Mouse (Mus musculus): ENCODE measurements at regions not wholly inside any gene's neighbourhood (a gene's known extent, or its start where the extent isn't known, plus 50 kb on each side); places are given as distances from the start of the nearest gene placed in this dataset.

DNA sequence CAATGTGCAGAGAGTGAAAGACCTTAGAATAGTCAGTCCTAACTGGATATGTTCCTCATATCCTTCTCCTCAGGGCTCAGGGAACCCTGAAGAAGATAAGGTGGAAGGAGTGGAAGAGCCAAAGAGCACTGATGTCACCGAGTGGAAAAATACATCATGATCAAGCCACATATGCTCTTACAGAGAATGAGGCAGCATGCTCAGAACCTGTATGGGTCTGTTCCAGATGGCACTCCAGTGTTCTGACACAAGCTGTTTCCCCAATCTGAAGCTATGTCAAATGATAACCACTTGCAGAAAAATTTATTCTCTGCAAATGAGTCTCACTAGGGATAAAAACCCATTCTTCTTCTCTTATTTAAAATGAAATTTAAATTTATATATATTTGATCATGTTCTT lies 572.6 kb upstream of the Robo2 start:
- Histone ChIP-seq H3K9me3 (replicated peaks) (no peaks in the 10 kb centered on the region), H3K36me3 (no peaks in the 10 kb centered on the region), H3K27me3 (no peaks in the 10 kb centered on the region), H3K4me1 (no peaks in the 10 kb centered on the region), H3K4me2 (replicated peaks) (no peak overlapping the region), H3K4me3 (replicated peaks) (no peak overlapping the region), H3K27ac (replicated peaks) (no peak overlapping the region), H3K9ac (no peak overlapping the region)
- ATAC-seq (ENCODE audit: insufficient number of reproducible peaks, low FRiP score, low TSS enrichment, low read depth) = no peak
- WGBS = 83% methylated on average over 1 of the region's 1 CpGs

DNA sequence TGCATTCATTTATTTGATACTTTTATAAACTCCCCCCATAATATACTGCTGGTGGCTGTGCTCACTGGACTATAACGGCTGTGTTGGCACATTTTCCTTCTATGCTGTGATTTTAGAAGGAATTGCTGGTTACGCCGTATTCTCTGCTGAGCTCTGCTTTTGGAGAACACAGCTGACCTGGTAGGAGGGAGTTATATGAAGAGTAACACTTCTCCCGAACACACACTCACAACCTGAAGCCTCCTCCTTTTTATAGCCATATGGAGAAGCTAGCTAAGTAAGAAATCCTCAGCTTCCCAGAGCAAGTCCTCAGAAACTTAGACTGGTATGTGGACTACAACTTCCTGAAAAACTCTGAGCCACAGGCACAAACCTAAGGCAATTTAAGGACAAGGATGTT lies 554.5 kb upstream of the Robo2 start:
- no peak overlapping the region for H3K4me3 ChIP-seq (replicated peaks)
- no peak overlapping the region for H3K4me2 ChIP-seq (replicated peaks)
- no peak for ATAC-seq (ENCODE audit: insufficient number of reproducible peaks, low FRiP score, low TSS enrichment, low read depth)
- 91% methylated on average over 4 of the region's 4 CpGs for WGBS
- no peaks in the 10 kb centered on the region for H3K36me3 ChIP-seq
- no peak overlapping the region for H3K27ac ChIP-seq (replicated peaks)
- no peaks in the 10 kb centered on the region for H3K27me3 ChIP-seq
- H3K9me3 ChIP-seq (replicated peaks) = no peaks in the 10 kb centered on the region
- no peaks in the 10 kb centered on the region for H3K4me1 ChIP-seq
- no peak overlapping the region for H3K9ac ChIP-seq

DNA sequence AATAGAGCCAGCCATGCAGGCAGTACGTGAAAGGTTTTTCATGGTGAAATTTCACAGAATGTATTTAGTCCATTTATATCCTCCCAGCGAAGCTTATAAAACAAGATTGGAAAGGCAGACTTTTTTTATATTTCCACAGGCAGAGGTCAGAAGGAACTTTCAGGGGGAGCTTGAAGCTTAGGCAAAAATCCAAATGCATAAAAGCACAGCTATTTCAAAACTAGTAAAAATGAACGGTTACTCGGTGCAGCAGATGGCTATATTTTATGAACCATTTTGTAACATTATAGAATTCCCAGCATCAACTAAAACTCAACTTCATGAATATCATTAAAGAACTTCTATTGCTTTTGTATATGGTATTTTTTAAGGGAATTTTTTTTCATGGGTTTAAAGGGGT lies 518.1 kb upstream of the Robo2 start:
- 49% methylated on average over 4 of the region's 4 CpGs for WGBS
- Histone ChIP-seq H3K9ac (no peak overlapping the region), H3K27ac (replicated peaks) (no peak overlapping the region), H3K36me3 (no peaks in the 10 kb centered on the region), H3K4me2 (replicated peaks) (no peak overlapping the region), H3K27me3 (no peaks in the 10 kb centered on the region), H3K4me1 (no peaks in the 10 kb centered on the region), H3K9me3 (replicated peaks) (no peaks in the 10 kb centered on the region), H3K4me3 (replicated peaks) (no peak overlapping the region)
- ATAC-seq (ENCODE audit: insufficient number of reproducible peaks, low FRiP score, low TSS enrichment, low read depth) = no peak

DNA sequence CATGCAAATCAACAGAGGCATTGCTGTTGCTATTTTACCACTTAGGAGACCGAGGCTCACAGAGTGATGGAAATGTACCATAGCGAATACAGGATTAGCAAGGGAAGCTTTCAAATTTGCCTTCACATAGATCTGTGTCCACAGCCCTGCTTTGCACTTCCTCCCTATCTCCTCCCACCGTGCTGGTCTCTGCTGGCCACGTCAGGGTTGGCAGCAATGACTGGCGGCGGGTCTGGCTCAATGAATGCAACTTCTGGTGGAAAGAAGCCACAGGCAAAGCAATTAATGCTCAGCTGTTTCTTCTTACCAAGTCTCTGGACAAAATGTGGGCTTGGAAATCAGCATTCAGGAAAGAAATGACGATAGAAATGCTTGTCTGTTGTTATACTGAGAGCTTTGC lies 489.2 kb upstream of the Robo2 start:
- 28% methylated on average over 7 of the region's 7 CpGs for WGBS
- H3K4me3 ChIP-seq (replicated peaks) = peak overlapping the region; percentile 11; the same call in 1 of the 2 replicates
- H3K27ac ChIP-seq (replicated peaks) = no peak overlapping the region
- H3K27me3 ChIP-seq = no peaks in the 10 kb centered on the region
- H3K9me3 ChIP-seq (replicated peaks) = no peaks in the 10 kb centered on the region
- H3K4me2 ChIP-seq (replicated peaks) = peak overlapping the region; percentile 30; the same call in 1 of the 2 replicates
- H3K4me1 ChIP-seq = 0 out of 2 replicates have a peak, but pooled peaks cover 6% of the 10 kb centered on the region
- no peak for ATAC-seq (ENCODE audit: insufficient number of reproducible peaks, low FRiP score, low TSS enrichment, low read depth)
- H3K9ac ChIP-seq = no peak overlapping the region
- no peaks in the 10 kb centered on the region for H3K36me3 ChIP-seq

DNA sequence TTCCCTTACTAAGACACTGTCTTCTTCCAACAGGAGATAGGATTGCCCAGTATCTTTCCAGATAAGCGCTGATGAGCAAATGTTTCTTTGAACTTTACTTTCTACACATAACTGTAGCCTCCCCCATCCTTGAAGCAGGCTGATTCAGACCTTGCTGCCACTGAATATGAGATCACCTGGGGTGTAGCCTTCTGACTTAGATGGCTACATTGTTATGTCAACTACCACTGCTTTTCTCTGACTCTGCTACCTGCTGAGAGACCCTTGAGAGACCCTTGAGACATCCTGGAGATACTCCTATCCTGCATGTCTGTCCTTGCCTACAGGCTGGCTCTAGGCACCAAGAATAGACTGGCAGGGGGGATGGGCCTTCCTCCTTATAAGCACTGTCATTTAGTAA lies 476.1 kb upstream of the Robo2 start:
- Histone ChIP-seq H3K9ac (no peak overlapping the region), H3K4me1 (no peaks in the 10 kb centered on the region), H3K27ac (replicated peaks) (no peak overlapping the region), H3K9me3 (replicated peaks) (no peaks in the 10 kb centered on the region), H3K27me3 (no peaks in the 10 kb centered on the region), H3K4me3 (replicated peaks) (no peak overlapping the region), H3K4me2 (replicated peaks) (no peak overlapping the region), H3K36me3 (no peaks in the 10 kb centered on the region)
- ATAC-seq (ENCODE audit: insufficient number of reproducible peaks, low FRiP score, low TSS enrichment, low read depth) = no peak
- 39% methylated on average over 1 of the region's 1 CpGs for WGBS

DNA sequence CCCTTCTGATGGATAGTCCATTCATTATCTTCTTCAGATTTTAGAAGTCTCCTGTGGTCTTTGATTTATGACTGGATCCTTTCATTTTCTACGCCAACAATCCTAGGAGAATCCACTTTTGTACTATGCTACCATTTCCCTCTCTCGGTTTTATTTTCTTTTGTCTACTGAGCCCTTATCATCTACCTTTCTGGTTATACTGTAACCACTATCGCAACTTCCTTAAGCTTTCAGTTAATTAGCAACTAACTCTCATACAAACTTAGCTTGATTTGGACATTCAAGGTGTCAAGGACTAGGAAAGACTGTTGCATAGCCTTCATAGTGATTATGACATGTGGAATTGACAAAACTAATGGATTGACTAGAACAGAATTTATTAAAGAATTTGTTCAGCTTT lies 467.0 kb upstream of the Robo2 start:
- H3K4me1 ChIP-seq = no peaks in the 10 kb centered on the region
- H3K27ac ChIP-seq (replicated peaks) = no peak overlapping the region
- 88% methylated on average over 3 of the region's 3 CpGs for WGBS
- no peaks in the 10 kb centered on the region for H3K36me3 ChIP-seq
- H3K9ac ChIP-seq = no peak overlapping the region
- H3K27me3 ChIP-seq = no peaks in the 10 kb centered on the region
- H3K9me3 ChIP-seq (replicated peaks) = no peaks in the 10 kb centered on the region
- ATAC-seq (ENCODE audit: insufficient number of reproducible peaks, low FRiP score, low TSS enrichment, low read depth) = no peak
- no peak overlapping the region for H3K4me3 ChIP-seq (replicated peaks)
- H3K4me2 ChIP-seq (replicated peaks) = no peak overlapping the region

DNA sequence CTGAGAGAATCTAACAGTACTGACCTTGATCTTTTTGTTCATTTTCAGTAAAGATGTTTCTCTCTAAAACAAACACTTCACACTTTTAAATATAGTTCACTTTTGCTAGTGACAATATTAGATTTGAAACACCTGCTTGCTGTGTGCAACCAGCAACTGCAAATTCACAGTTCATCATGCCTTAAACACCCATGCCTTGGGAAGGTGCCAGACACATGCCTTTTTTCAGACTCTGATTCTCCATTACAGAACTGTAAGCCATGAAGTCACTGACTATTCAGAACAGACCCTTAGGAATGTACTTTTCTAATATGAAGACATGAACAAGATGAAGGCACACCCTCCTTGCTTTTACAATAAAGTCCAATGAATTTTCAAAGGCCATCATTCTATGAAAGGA lies 462.1 kb upstream of the Robo2 start:
- ATAC-seq (ENCODE audit: insufficient number of reproducible peaks, low FRiP score, low TSS enrichment, low read depth) = no peak
- Histone ChIP-seq H3K9ac (no peak overlapping the region), H3K4me3 (replicated peaks) (no peak overlapping the region)

DNA sequence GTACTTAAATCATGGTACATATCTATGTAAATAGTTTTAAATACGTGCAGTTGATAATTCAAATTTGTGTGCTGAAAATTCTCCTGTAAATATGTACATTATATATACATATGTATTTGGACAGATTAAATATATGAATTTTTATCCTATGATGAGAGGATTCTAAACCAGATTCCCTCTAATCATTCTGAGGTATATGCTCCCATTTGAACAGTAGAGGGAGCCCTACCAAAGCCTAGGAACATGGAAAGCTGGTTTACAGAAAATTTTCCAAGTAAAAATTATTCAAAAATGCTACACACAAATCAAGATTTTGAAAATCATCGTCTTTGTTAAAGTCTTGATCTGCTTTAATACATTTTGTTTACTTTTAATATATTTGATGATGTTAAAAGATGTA lies 446.1 kb upstream of the Robo2 start:
- no peaks in the 10 kb centered on the region for H3K9me3 ChIP-seq (replicated peaks)
- no peak for ATAC-seq (ENCODE audit: insufficient number of reproducible peaks, low FRiP score, low TSS enrichment, low read depth)
- H3K27ac ChIP-seq (replicated peaks) = no peak overlapping the region
- H3K9ac ChIP-seq = no peak overlapping the region
- no peak overlapping the region for H3K4me2 ChIP-seq (replicated peaks)
- H3K27me3 ChIP-seq = no peaks in the 10 kb centered on the region
- H3K4me3 ChIP-seq (replicated peaks) = no peak overlapping the region
- H3K36me3 ChIP-seq = no peaks in the 10 kb centered on the region
- H3K4me1 ChIP-seq = no peaks in the 10 kb centered on the region
- WGBS = 28% methylated on average over 2 of the region's 2 CpGs

More for the DNA sequence above, 462.1 kb upstream of the Robo2 start:
- Histone ChIP-seq H3K27ac (replicated peaks) (no peak overlapping the region), H3K9me3 (replicated peaks) (no peaks in the 10 kb centered on the region), H3K36me3 (no peaks in the 10 kb centered on the region), H3K27me3 (no peaks in the 10 kb centered on the region), H3K4me1 (no peaks in the 10 kb centered on the region), H3K4me2 (replicated peaks) (no peak overlapping the region)

DNA sequence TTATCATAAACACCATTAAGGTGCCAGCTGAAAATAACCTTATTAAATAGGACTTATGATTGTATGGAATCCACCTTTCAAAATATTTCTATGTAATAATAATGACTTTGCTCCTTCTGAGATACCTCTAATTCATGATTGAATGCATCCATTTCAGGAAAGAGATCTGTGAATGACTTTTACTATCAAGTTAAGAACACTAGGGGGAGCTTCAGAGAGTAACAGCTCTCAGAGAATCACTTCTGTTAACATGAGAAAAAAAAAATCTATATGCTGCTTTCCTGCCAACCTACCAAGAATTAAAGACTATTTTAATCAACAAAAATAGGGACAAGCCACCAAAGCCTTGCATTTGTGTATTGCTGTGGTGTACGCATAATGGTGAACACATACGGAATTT lies 428.4 kb upstream of the Robo2 start:
- Histone ChIP-seq H3K4me3 (replicated peaks) (no peak overlapping the region), H3K27ac (replicated peaks) (no peak overlapping the region), H3K4me2 (replicated peaks) (no peak overlapping the region), H3K36me3 (no peaks in the 10 kb centered on the region), H3K9ac (no peak overlapping the region), H3K4me1 (no peaks in the 10 kb centered on the region), H3K9me3 (replicated peaks) (no peaks in the 10 kb centered on the region), H3K27me3 (no peaks in the 10 kb centered on the region)
- WGBS = 95% methylated on average over 2 of the region's 2 CpGs
- no peak for ATAC-seq (ENCODE audit: insufficient number of reproducible peaks, low FRiP score, low TSS enrichment, low read depth)

DNA sequence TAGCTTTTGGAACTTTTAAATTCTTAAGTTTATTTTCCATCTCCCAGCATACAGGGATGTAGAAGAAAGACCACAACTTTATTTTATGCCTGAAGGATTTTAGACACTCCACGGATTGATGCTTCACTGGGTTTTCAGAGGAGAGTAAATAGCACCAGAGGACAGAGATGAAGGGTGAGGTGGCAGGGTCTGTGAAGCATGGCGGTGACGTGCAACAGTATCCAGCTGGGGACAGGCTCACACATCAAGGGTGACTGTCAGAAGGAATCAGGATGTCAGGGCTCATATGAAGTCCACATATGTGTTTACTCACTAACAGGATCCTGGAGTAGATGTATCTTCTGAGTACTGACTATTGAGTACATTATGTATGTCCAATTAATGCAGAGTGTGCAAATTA lies 402.8 kb upstream of the Robo2 start:
- Histone ChIP-seq H3K4me2 (replicated peaks) (no peak overlapping the region), H3K36me3 (no peaks in the 10 kb centered on the region), H3K27me3 (no peaks in the 10 kb centered on the region), H3K27ac (replicated peaks) (no peak overlapping the region), H3K9me3 (replicated peaks) (no peaks in the 10 kb centered on the region), H3K4me1 (no peaks in the 10 kb centered on the region), H3K4me3 (replicated peaks) (no peak overlapping the region), H3K9ac (no peak overlapping the region)
- no peak for ATAC-seq (ENCODE audit: insufficient number of reproducible peaks, low FRiP score, low TSS enrichment, low read depth)
- WGBS = 63% methylated on average over 3 of the region's 3 CpGs

DNA sequence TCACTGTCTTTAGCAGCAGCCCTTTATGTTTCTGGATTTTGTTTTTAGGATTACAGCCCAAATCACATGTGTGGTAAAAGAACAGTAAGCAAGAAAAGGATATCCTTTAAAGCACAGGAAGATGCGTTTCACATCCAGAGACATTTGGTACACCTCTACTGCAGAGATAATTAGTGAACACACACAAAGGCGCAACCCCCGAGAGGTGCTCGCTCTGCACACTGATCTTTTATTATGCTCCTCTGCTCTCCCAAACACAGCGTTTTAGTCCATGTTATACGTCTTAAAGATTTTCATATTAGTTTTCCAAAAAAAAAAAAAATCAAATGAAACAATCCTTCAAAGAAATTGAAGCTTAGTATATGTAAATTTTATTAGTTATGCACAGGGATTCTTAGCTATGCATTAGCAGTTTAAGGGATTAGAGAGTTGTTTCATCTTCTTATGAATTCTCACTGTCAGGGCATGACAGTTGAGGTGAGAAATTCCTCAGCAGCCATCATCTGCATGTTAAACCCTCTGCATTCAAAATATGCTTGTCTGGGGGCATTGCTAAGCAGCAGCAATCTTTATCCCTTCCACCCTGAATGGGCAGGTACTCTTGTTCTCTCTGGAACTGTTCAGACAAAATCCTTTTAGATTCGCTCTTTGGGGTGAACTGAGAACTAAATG lies 397.7 kb upstream of the Robo2 start:
- ATAC-seq (ENCODE audit: insufficient number of reproducible peaks, low FRiP score, low TSS enrichment, low read depth) = no peak
- Histone ChIP-seq H3K27ac (replicated peaks) (no peak overlapping the region), H3K4me2 (replicated peaks) (no peak overlapping the region), H3K4me3 (replicated peaks) (no peak overlapping the region), H3K9me3 (replicated peaks) (no peaks in the 10 kb centered on the region), H3K4me1 (no peaks in the 10 kb centered on the region), H3K36me3 (no peaks in the 10 kb centered on the region), H3K27me3 (no peaks in the 10 kb centered on the region), H3K9ac (no peak overlapping the region)
- WGBS = 57% methylated on average over 7 of the region's 7 CpGs

DNA sequence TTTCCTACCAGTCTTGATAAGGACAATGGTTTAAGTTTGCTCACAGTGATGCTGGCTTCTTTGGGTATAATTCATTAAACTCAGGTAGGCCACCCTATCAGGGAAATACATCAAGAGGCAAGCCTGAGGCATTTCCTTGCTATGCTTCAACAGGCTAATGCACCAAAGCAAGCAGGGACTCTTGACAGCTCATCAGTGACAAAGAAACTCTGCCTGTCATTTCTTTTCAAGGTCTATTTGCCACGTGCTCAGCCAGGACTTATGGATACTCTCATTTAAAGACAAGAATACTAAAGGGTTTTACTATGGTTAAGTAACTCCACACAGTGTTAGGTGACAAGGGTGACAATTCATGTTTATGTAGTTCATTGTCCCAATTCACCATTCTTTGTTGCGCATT lies 395.1 kb upstream of the Robo2 start:
- Histone ChIP-seq H3K9me3 (replicated peaks) (no peaks in the 10 kb centered on the region), H3K27ac (replicated peaks) (no peak overlapping the region), H3K4me3 (replicated peaks) (no peak overlapping the region), H3K4me1 (no peaks in the 10 kb centered on the region), H3K27me3 (no peaks in the 10 kb centered on the region), H3K36me3 (no peaks in the 10 kb centered on the region), H3K9ac (no peak overlapping the region), H3K4me2 (replicated peaks) (no peak overlapping the region)
- 52% methylated on average over 2 of the region's 2 CpGs for WGBS
- no peak for ATAC-seq (ENCODE audit: insufficient number of reproducible peaks, low FRiP score, low TSS enrichment, low read depth)
